In genomic region chr2:181676424-181676823, GRCm38 (mm10) we compare ENCODE assay signal across 10 mouse cellular contexts. TPM values are rescaled to one million over a fixed set of nuclear protein-coding genes. Genes with fewer than 3 reads are reported as not detected.
DNase-seq lines count a peak whose midpoint lies in the region; ATAC-seq and TF ChIP-seq lines count a peak whose summit lies in the region.
"Had no signal": no experiment of that assay in that cellular context is flagged by ENCODE, and none has a peak within 500 bp of the region (broad histone marks: within the 10 kb centered on the region; RNA-seq: fewer than 3 reads in every experiment).

No protein-coding gene starts in this region.

- TF ChIP-seq POLR2A in cerebellum, adult 2 months (IDR thresholded peaks at IDR 0.05; ENCODE audit: borderline replicate concordance, insufficient read depth, low read length), result no peak

- H3K9me3 ChIP-seq in heart, embryonic 11.5 days (replicated peaks; ENCODE audit: control insufficient read depth, low read length), result no peaks in the 10 kb centered on the region
- no peaks in the 10 kb centered on the region for H3K9me3 ChIP-seq in hindbrain, postnatal 0 days (ENCODE audit: low read length)
- H3K9me3 ChIP-seq: liver, embryonic 15.5 days had no signal

- peak overlapping the region; percentile 50; the same call in 1 of the 2 replicates for H3K27ac ChIP-seq in heart, embryonic 11.5 days (ENCODE audit: low read depth, low read length)
- H3K27ac ChIP-seq in hindbrain, postnatal 0 days, result peak overlapping the region; percentile 8; the same call in 1 of the 2 replicates
- H3K27ac ChIP-seq in cerebellum, adult 2 months (ENCODE audit: insufficient read depth, low read length), result no peak overlapping the region
- H3K27ac ChIP-seq: liver, embryonic 15.5 days had no signal

- no peaks in the 10 kb centered on the region for H3K36me3 ChIP-seq in heart, embryonic 11.5 days (ENCODE audit: control insufficient read depth, insufficient read depth, low read length)
- no peaks in the 10 kb centered on the region for H3K36me3 ChIP-seq in hindbrain, postnatal 0 days (ENCODE audit: insufficient read depth, low read length)
- H3K36me3 ChIP-seq: liver, embryonic 15.5 days had no signal

- H3K4me1 ChIP-seq in heart, embryonic 11.5 days (ENCODE audit: control insufficient read depth, insufficient read depth, low read length), result peaks cover 9% of the 10 kb centered on the region
- H3K4me1 ChIP-seq in hindbrain, postnatal 0 days (ENCODE audit: insufficient read depth, low read length), result peaks cover 22% of the 10 kb centered on the region
- peaks cover 13% of the 10 kb centered on the region; the same call in 1 of the 2 replicates for H3K4me1 ChIP-seq in cerebellum, adult 2 months (ENCODE audit: control insufficient read depth, insufficient read depth, low read length)

- 41% methylated on average over 2 of the region's 2 CpGs for WGBS in heart, embryonic 11.5 days (ENCODE audit: insufficient replicate concordance)
- WGBS in hindbrain, postnatal 0 days, result 17% methylated on average over 2 of the region's 2 CpGs
- 63% methylated on average over 2 of the region's 2 CpGs for WGBS in cerebellum, adult 2 months

- no peak for ATAC-seq in heart, embryonic 11.5 days (replicated peaks; ENCODE audit: insufficient number of reproducible peaks, low FRiP score, low TSS enrichment)
- ATAC-seq in hindbrain, postnatal 0 days, result no peak

- peak; percentile 45 for TF ChIP-seq CTCF in hindbrain, postnatal 0 days (IDR thresholded peaks at IDR 0.05; ENCODE audit: low read depth)
- no peak for TF ChIP-seq CTCF in cerebellum, adult 2 months (IDR thresholded peaks at IDR 0.05; ENCODE audit: borderline replicate concordance, insufficient read depth, low read depth, low read length)

- no peak overlapping the region for H3K4me2 ChIP-seq in heart, embryonic 11.5 days
- no peak overlapping the region for H3K4me2 ChIP-seq in hindbrain, postnatal 0 days (ENCODE audit: low read depth, low read length)

- DNase-seq in heart, adult 11 months, result no peak
- DNase-seq in right cerebral cortex, postnatal 10 days (ENCODE audit: low spot score in 2 of 2), result peak; percentile 31 to 54
- DNase-seq in right cerebral cortex, adult 18-20 months, result no peak
- peak; percentile 55 for DNase-seq in hindbrain, postnatal 0 days (ENCODE audit: low spot score)
- no peak for DNase-seq in cerebellum, adult 2 months
- DNase-seq in gastrocnemius, postnatal 25 days, result no peak
- no peak for DNase-seq in thymus, postnatal 36 days

- H3K9ac ChIP-seq in heart, embryonic 11.5 days (ENCODE audit: low read depth, low read length), result no peak overlapping the region
- no peak overlapping the region for H3K9ac ChIP-seq in hindbrain, postnatal 0 days (replicated peaks; ENCODE audit: low read length)
- H3K9ac ChIP-seq: liver, embryonic 15.5 days had no signal

- no peak overlapping the region for H3K4me3 ChIP-seq in heart, embryonic 11.5 days (ENCODE audit: low read depth, low read length)
- no peak overlapping the region for H3K4me3 ChIP-seq in hindbrain, postnatal 0 days (ENCODE audit: low read length)
- no peak overlapping the region for H3K4me3 ChIP-seq in cerebellum, adult 2 months (replicated peaks; ENCODE audit: insufficient read depth, low read depth, low read length)

- H3K27me3 ChIP-seq in heart, embryonic 11.5 days (ENCODE audit: control insufficient read depth, insufficient read depth, low read length), result peaks cover 29% of the 10 kb centered on the region
- peaks cover 9% of the 10 kb centered on the region; the same call in 1 of the 2 replicates for H3K27me3 ChIP-seq in hindbrain, postnatal 0 days (ENCODE audit: insufficient read depth, low read length)
- H3K27me3 ChIP-seq in cerebellum, adult 2 months (ENCODE audit: control insufficient read depth, insufficient read depth, low read length), result peaks cover 2% of the 10 kb centered on the region; the same call in 1 of the 2 replicates

RNA-seq across cellular contexts. Expression of gene Tcea2, which starts 3.7 kb away (rescaled TPM):
- polyA plus RNA-seq in heart, embryonic 11.5 days (2014; fragmentation: Nextera tagmentation; extraction: Ambion mirVana), result 13.5 and 14.1 TPM in 2 replicates
- total RNA-seq in hindbrain, postnatal 0 days (2014; rRNA removed), result 37.2 and 50.2 TPM in 2 replicates
- polyA plus RNA-seq in hindbrain, postnatal 0 days (2015; fragmentation: Nextera tagmentation; extraction: Ambion mirVana), result 48.7 and 54.3 TPM in 2 replicates
- polyA plus RNA-seq in cerebellum, adult 2 months (2012; rRNA removed), result 128 and 138 TPM in 2 replicates
- total RNA-seq in gastrocnemius, postnatal 25 days (2021), result 1 to 10 TPM; 6.0 to 7.2 TPM

RNA-seq across cellular contexts. Expression of gene Sox18, which starts 5.0 kb away (rescaled TPM):
- 18.6 and 22.2 TPM in 2 replicates for polyA plus RNA-seq in heart, embryonic 11.5 days (2014; fragmentation: Nextera tagmentation; extraction: Ambion mirVana)
- total RNA-seq in hindbrain, postnatal 0 days (2014; rRNA removed), result 10.8 and 14.7 TPM in 2 replicates
- 10.6 and 11.6 TPM in 2 replicates for polyA plus RNA-seq in hindbrain, postnatal 0 days (2015; fragmentation: Nextera tagmentation; extraction: Ambion mirVana)
- polyA plus RNA-seq in cerebellum, adult 2 months (2012; rRNA removed), result 15.1 and 17.8 TPM in 2 replicates
- 10 to 100 TPM; 10.5 to 12.7 TPM for total RNA-seq in gastrocnemius, postnatal 25 days (2021)

RNA-seq across cellular contexts. Expression of gene Rgs19, which starts 17.4 kb away (rescaled TPM):
- 57.7 and 61.3 TPM in 2 replicates for polyA plus RNA-seq in heart, embryonic 11.5 days (2014; fragmentation: Nextera tagmentation; extraction: Ambion mirVana)
- total RNA-seq in hindbrain, postnatal 0 days (2014; rRNA removed), result 57.9 and 94.0 TPM in 2 replicates
- polyA plus RNA-seq in hindbrain, postnatal 0 days (2015; fragmentation: Nextera tagmentation; extraction: Ambion mirVana), result 50.6 and 56.8 TPM in 2 replicates
- polyA plus RNA-seq in cerebellum, adult 2 months (2012; rRNA removed), result 29.2 and 30.6 TPM in 2 replicates
- total RNA-seq in gastrocnemius, postnatal 25 days (2021), result 1 to 10 TPM; 2.6 to 6.1 TPM

RNA-seq across cellular contexts. Expression of gene Gm29797, which starts 19.6 kb away (rescaled TPM):
- polyA plus RNA-seq in heart, embryonic 11.5 days (2014; fragmentation: Nextera tagmentation; extraction: Ambion mirVana), result not detected in 2 replicates
- not detected in 2 replicates for total RNA-seq in hindbrain, postnatal 0 days (2014; rRNA removed)
- not detected in 2 replicates for polyA plus RNA-seq in hindbrain, postnatal 0 days (2015; fragmentation: Nextera tagmentation; extraction: Ambion mirVana)
- polyA plus RNA-seq in cerebellum, adult 2 months (2012; rRNA removed), result 0.21 and 0.26 TPM in 2 replicates
- not detected for total RNA-seq in gastrocnemius, postnatal 25 days (2021)
- total RNA-seq: gastrocnemius, adult 8-10 months had no signal
- polyA plus RNA-seq: liver, embryonic 15.5 days had no signal

RNA-seq across cellular contexts. Expression of gene Lkaaear1, which starts 21.8 kb away (rescaled TPM):
- polyA plus RNA-seq in heart, embryonic 11.5 days (2014; fragmentation: Nextera tagmentation; extraction: Ambion mirVana), result not detected in 2 replicates
- total RNA-seq in hindbrain, postnatal 0 days (2014; rRNA removed), result not detected in 2 replicates
- not detected in 2 replicates for polyA plus RNA-seq in hindbrain, postnatal 0 days (2015; fragmentation: Nextera tagmentation; extraction: Ambion mirVana)
- polyA plus RNA-seq in cerebellum, adult 2 months (2012; rRNA removed), result not detected in 2 replicates
- total RNA-seq in gastrocnemius, postnatal 25 days (2021), result not detected
- total RNA-seq: gastrocnemius, adult 8-10 months had no signal
- polyA plus RNA-seq: liver, embryonic 15.5 days had no signal

Comparison
In these comparisons a context has a peak if more than half of its experiments do, and no peak if none do; other contexts are left out.
1. DNase-seq: peak in right cerebral cortex, postnatal 10 days (2 of 2) and hindbrain, postnatal 0 days (single experiment); none in heart, adult 11 months (single experiment), right cerebral cortex, adult 18-20 months (single experiment), cerebellum, adult 2 months (0 of 2), gastrocnemius, postnatal 25 days (single experiment) and thymus, postnatal 36 days (0 of 2).